Mouse (Mus musculus) embryonic facial prominence, embryonic 13.5 days (tissue): ENCODE results near the gene Carns1. TPM values are rescaled to one million over a fixed set of nuclear protein-coding genes. Genes with fewer than 3 reads are reported as not detected.

Source experiments
- ATAC-seq: fragments of 200-750 bp; cut with Nextera tagmentation; 2 replicates; pipeline ENCODE4 v1.8.0; 2017; ENCODE audit warnings: low read depth; ENCODE audit not compliant: insufficient number of reproducible peaks, insufficient read depth, low FRiP score, low TSS enrichment
- H3K27ac ChIP-seq: fragments of 300-500 bp; sonication (generic); 2 replicates; pipeline ENCODE4 v1.5.1; 2015; ENCODE audit warnings: moderate library complexity, mild to moderate bottlenecking, inconsistent platforms
- H3K27me3 ChIP-seq: fragments of 300-500 bp; sonication (generic); 2 replicates; pipeline ENCODE4 v1.6.1; 2015; ENCODE audit warnings: mild to moderate bottlenecking, inconsistent platforms
- H3K36me3 ChIP-seq: fragments of 300-500 bp; sonication (generic); 2 replicates; pipeline ENCODE4 v1.6.1; 2015; ENCODE audit warnings: mild to moderate bottlenecking, inconsistent platforms
- H3K4me1 ChIP-seq: fragments of 300-500 bp; sonication (generic); 2 replicates; pipeline ENCODE4 v1.6.1; 2015; ENCODE audit warnings: inconsistent platforms
- H3K4me2 ChIP-seq: fragments of 300-500 bp; sonication (generic); 2 replicates; pipeline ENCODE4 v1.6.1; 2015; ENCODE audit warnings: moderate library complexity, mild to moderate bottlenecking, inconsistent platforms
- H3K4me3 ChIP-seq: fragments of 300-500 bp; sonication (generic); 2 replicates; pipeline ENCODE4 v1.5.1; 2015; ENCODE audit warnings: mild to moderate bottlenecking, inconsistent platforms
- H3K9ac ChIP-seq: fragments of 300-500 bp; sonication (generic); 2 replicates; pipeline ENCODE4 v1.6.1; 2015; ENCODE audit warnings: mild to moderate bottlenecking, inconsistent platforms
- H3K9me3 ChIP-seq: fragments of 300-500 bp; sonication (generic); 2 replicates; pipeline ENCODE4 v1.6.1; 2016; ENCODE audit warnings: inconsistent platforms
- WGBS: fragments of 180-500 bp; shearing (Covaris S2); methylation state at CpG from one replicate; pipeline ENCODE4 v1.1.7; 2015; ENCODE audit warnings: mixed read lengths; 5-methylcytosine and 5-hydroxymethylcytosine counted together
- polyA plus RNA-seq: library from polyadenylated mRNA; unstranded; fragments of >200 nt; fragmentation: Nextera tagmentation; extraction: Ambion mirVana; gene quantifications from 2 replicates; pipeline ENCODE4 v1.2.1, GENCODE M21; 2015

Carns1 gene
- polyA plus RNA-seq, 1 experiment from 2014 or later, result 1.7 TPM

GRCm38 (mm10) chr19:4201291-4201909 lies 26.1 kb upstream of the Carns1 start, which contains the start of gene Rad9a:
TSS of gene Rad9a (minus strand) at chr19:4201662.
- peaks cover 26% of the 10 kb centered on the region for H3K4me1 ChIP-seq
- H3K9ac ChIP-seq, result peak within 1 kb of the TSS; percentile 87
- under 1% methylated on average over 34 of the region's 34 CpGs for WGBS
- H3K27me3 ChIP-seq, result peaks cover 12% of the 10 kb centered on the region
- no peaks in the 10 kb centered on the region for H3K9me3 ChIP-seq
- H3K36me3 ChIP-seq, result peaks cover 40% of the 10 kb centered on the region
- H3K4me2 ChIP-seq, result peak within 1 kb of the TSS; percentile 96
- H3K4me3 ChIP-seq, result peak within 1 kb of the TSS; percentile 75
- ATAC-seq, result peak; percentile 78
- H3K27ac ChIP-seq, result peak within 1 kb of the TSS; percentile 78

DNA sequence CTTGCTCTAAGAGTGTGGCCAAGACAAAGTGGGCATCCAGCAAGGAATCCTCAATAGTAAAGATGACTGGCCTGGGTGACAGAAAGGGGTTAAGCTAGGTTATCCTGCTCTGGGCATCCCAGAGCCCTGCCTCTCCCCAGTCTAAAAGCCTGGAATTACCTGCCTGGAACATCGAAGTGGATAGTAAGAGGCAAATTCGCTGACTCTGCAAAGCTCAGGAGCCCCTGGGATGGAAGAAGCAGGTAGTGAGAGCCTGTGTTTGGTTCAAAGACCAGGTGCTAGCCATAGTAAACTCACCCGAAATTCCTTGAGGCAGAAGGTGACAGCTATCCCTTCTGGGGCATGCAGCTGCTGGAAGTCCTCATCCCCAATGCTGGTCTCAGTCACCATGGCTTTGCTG lies 21.9 kb upstream of the Carns1 start:
- H3K4me3 ChIP-seq, result no peak overlapping the region
- no peaks in the 10 kb centered on the region for H3K9me3 ChIP-seq
- no peak overlapping the region for H3K4me2 ChIP-seq
- H3K9ac ChIP-seq, result no peak overlapping the region
- no peak for ATAC-seq
- H3K27ac ChIP-seq, result no peak overlapping the region
- peaks cover 45% of the 10 kb centered on the region for H3K4me1 ChIP-seq
- WGBS, result 71% methylated on average over 3 of the region's 3 CpGs
- peaks cover 73% of the 10 kb centered on the region for H3K36me3 ChIP-seq
- H3K27me3 ChIP-seq, result no peaks in the 10 kb centered on the region

DNA sequence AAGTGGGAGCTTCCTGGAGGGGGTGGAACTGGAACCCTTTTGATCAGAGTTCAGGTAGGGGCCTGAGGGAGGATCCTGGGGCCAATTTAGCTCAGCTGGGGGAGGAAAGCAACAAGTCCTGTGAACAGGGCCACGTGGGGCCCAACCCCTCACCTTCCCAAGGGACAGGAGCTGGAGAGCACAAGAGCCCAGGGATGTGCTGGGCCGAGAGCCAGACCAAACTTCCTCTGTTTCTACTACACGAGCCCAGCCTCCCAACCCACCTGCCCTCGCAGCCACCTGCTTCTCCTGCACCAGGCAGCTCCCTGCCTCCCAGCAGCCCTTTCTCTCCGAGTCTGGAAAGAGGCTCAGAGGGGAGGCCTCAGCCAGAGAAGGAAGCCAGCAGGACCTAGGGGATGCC lies 21.3 kb upstream of the Carns1 start:
- Histone ChIP-seq H3K4me3 (no peak overlapping the region), H3K4me2 (no peak overlapping the region), H3K9me3 (no peaks in the 10 kb centered on the region), H3K27me3 (no peaks in the 10 kb centered on the region), H3K4me1 (peaks cover 41% of the 10 kb centered on the region), H3K36me3 (peaks cover 73% of the 10 kb centered on the region), H3K9ac (no peak overlapping the region), H3K27ac (0 out of 2 replicates have a peak overlapping the region, but pooled peaks have one; percentile 16)
- 20% methylated on average over 5 of the region's 5 CpGs for WGBS
- no peak for ATAC-seq

DNA sequence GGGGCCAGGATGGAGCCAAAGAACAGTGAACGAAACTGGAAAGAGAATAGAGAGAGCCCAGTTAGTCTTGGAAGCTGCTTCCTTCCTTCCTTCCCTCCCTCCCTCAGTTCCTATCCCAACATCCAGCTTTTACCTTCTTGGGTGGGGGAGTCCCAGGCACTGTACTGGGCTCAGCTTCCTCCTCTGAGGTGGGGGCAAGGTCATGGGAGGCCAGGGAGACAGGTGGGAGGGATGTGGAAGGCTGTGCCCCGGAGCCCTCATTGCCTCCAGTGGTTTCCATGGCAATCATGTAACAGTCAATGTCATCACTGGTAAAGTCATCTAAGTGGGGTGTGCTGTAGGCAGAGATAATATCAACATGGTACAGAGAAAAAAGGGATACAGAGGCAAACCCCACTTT lies 20.8 kb upstream of the Carns1 start:
- no peak overlapping the region for H3K4me3 ChIP-seq
- 62% methylated on average over 2 of the region's 2 CpGs for WGBS
- ATAC-seq, result no peak
- H3K36me3 ChIP-seq, result peaks cover 73% of the 10 kb centered on the region
- no peak overlapping the region for H3K9ac ChIP-seq
- no peak overlapping the region for H3K4me2 ChIP-seq
- no peaks in the 10 kb centered on the region for H3K27me3 ChIP-seq
- 0 out of 2 replicates have a peak overlapping the region, but pooled peaks have one; percentile 16 for H3K27ac ChIP-seq
- no peaks in the 10 kb centered on the region for H3K9me3 ChIP-seq
- peaks cover 46% of the 10 kb centered on the region for H3K4me1 ChIP-seq

DNA sequence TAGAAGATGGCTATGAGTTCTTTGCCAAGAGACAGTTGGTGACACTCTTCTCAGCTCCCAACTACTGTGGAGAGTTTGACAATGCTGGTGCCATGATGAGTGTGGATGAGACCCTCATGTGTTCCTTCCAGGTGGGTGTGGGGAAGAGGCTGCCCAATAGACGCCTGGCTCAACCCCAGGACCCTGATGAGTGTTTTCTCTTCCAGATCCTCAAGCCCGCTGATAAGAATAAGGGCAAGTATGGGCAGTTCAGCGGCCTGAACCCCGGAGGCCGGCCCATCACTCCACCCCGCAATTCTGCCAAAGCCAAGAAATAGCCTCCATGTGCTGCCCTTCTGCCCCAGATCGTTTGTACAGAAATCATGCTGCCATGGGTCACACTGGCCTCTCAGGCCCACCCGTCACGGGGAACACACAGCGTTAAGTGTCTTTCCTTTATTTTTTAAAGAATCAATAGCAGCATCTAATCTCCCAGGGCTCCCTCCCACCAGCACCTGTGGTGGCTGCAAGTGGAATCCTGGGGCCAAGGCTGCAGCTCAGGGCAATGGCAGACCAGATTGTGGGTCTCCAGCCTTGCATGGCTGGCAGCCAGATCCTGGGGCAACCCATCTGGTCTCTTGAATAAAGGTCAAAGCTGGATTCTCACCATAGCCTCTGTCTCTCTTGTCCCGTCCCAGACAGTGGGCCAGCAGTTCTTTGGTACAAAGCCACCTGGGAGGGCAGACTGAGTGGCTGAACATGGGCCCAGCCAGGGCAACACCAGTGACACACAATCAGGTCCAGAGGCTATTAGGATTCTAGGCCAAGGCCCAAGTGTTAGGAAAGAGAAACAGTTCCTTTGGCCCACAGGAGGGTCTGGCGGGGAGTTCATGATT lies 19.7 kb upstream of the Carns1 start:
- H3K36me3 ChIP-seq, result peaks cover 70% of the 10 kb centered on the region
- H3K4me1 ChIP-seq, result peaks cover 41% of the 10 kb centered on the region
- H3K27ac ChIP-seq, result no peak overlapping the region
- H3K4me2 ChIP-seq, result no peak overlapping the region
- no peaks in the 10 kb centered on the region for H3K27me3 ChIP-seq
- WGBS, result 82% methylated on average over 12 of the region's 12 CpGs
- H3K9ac ChIP-seq, result 0 out of 2 replicates have a peak overlapping the region, but pooled peaks have one; percentile 12
- ATAC-seq, result no peak
- no peak overlapping the region for H3K4me3 ChIP-seq
- no peaks in the 10 kb centered on the region for H3K9me3 ChIP-seq

DNA sequence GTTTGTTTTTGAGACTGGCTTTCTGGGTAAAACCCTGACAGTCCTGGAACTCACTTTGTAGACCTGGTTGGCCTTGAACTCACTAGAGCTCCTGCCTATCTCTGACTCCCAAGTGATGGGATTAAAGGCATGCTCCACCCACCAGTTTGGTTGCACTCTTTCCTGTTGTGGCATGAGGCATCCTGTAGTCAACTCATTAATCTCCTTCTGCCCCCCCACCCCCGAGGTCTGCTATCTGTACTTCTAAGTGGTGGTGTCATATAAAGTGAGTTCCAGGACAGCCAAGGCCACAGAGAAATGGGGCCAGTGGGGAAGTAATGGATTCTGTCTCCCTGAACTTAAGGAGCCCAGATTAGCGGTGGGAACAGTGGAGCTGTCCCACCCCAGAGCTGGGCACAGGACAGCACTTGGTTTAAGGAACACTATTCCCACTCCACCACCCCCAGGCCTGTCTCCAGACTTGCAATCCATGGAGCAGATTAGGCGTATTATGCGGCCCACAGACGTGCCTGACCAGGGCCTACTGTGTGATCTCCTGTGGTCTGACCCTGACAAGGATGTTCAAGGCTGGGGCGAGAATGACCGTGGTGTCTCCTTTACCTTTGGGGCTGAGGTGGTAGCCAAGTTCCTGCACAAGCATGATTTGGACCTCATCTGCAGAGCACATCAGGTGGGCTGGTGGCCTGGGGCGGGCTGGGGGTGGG lies 18.9 kb upstream of the Carns1 start:
- no peak for ATAC-seq
- peaks cover 39% of the 10 kb centered on the region for H3K4me1 ChIP-seq
- H3K4me3 ChIP-seq, result no peak overlapping the region
- 88% methylated on average over 8 of the region's 8 CpGs for WGBS
- H3K27me3 ChIP-seq, result no peaks in the 10 kb centered on the region
- peak overlapping the region; percentile 95; the same call in 1 of the 2 replicates for H3K4me2 ChIP-seq
- 0 out of 2 replicates have a peak overlapping the region, but pooled peaks have one; percentile 99 for H3K9ac ChIP-seq
- H3K9me3 ChIP-seq, result no peaks in the 10 kb centered on the region
- no peak overlapping the region for H3K27ac ChIP-seq
- H3K36me3 ChIP-seq, result peaks cover 61% of the 10 kb centered on the region

DNA sequence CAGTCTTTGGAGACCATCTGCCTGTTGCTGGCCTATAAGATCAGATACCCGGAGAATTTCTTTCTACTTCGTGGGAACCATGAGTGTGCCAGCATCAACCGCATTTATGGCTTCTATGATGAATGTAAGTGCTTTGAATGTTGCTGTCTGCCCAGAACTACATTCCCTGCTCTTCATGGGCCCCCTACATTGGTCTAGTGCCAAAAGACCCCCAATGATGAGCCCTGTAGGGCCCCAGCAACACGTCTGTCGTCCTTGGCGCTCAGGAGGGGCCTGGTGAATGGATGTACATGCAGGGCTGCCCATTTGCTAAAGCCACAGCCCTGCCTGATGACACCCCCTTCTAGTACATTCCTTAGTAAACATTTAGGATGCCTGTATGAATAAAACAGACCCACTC lies 17.9 kb upstream of the Carns1 start:
- peak overlapping the region; percentile 99 for H3K9ac ChIP-seq
- peaks cover 51% of the 10 kb centered on the region for H3K36me3 ChIP-seq
- whole genome bisulfite sequencing, result 60% methylated on average over 6 of the region's 6 CpGs
- H3K27ac ChIP-seq, result peak overlapping the region; percentile 93; the same call in 1 of the 2 replicates
- H3K4me1 ChIP-seq, result peaks cover 39% of the 10 kb centered on the region
- H3K4me3 ChIP-seq, result peak overlapping the region; percentile 89
- no peaks in the 10 kb centered on the region for H3K27me3 ChIP-seq
- no peak for ATAC-seq
- H3K9me3 ChIP-seq, result no peaks in the 10 kb centered on the region
- H3K4me2 ChIP-seq, result peak overlapping the region; percentile 95

DNA sequence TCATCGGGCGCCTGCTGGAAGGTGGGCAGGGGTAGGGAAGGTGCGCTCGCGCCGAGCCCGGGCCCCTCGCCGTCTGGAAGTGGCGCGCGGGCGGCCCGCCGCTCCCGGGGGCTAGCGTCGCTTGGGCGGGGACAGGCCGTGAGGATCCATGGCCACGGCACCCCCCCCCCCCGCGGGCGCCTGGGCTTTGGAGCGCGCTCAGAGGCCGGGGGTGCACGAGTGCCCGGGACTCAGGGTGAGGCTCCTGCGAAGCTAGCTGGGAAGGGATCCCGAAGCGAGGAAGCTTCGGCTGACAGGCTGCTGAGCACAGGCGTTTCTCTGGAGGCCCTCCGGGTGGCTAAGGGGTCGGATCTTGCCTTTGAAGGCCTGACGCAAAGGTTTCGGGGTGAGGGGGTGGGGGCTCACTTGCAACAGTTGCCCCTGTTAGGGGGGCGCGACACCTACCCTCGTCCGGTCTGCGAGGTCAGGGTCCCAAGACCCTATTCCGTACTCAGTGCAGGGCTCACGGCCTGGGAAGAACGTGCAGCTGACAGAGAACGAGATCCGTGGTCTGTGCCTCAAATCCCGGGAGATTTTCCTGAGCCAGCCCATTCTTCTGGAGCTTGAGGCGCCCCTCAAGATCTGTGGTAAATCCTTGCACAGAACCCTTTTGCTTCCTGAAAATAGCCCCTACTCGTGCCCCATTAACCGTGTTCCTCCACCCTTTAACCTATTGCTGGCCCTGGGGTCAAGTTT lies 17.1 kb upstream of the Carns1 start:
- peak; percentile 50; the same call in 1 of the 2 replicates for ATAC-seq
- H3K9ac ChIP-seq, result peak overlapping the region; percentile 99
- H3K27me3 ChIP-seq, result no peaks in the 10 kb centered on the region
- no peaks in the 10 kb centered on the region for H3K9me3 ChIP-seq
- peak overlapping the region; percentile 89 for H3K4me3 ChIP-seq
- under 1% methylated on average over 46 of the region's 52 CpGs for WGBS
- peak overlapping the region; percentile 95 for H3K4me2 ChIP-seq
- H3K36me3 ChIP-seq, result peaks cover 44% of the 10 kb centered on the region
- peak overlapping the region; percentile 93 for H3K27ac ChIP-seq
- peaks cover 39% of the 10 kb centered on the region for H3K4me1 ChIP-seq

GRCm38 (mm10) chr19:4191528-4192250 lies 16.4 kb upstream of the Carns1 start, which contains the start of gene Ppp1ca:
TSS of gene Ppp1ca (plus strand) at chr19:4192065.
- no peaks in the 10 kb centered on the region for H3K9me3 ChIP-seq
- peak within 1 kb of the TSS; percentile 95 for H3K4me2 ChIP-seq
- no peaks in the 10 kb centered on the region for H3K27me3 ChIP-seq
- peak within 1 kb of the TSS; percentile 89 for H3K4me3 ChIP-seq
- peaks cover 36% of the 10 kb centered on the region for H3K4me1 ChIP-seq
- H3K27ac ChIP-seq, result peak within 1 kb of the TSS; percentile 93
- 7% methylated on average over 43 of the region's 47 CpGs for WGBS
- H3K36me3 ChIP-seq, result peaks cover 36% of the 10 kb centered on the region
- ATAC-seq, result peak; percentile 88
- H3K9ac ChIP-seq, result peak within 1 kb of the TSS; percentile 99

DNA sequence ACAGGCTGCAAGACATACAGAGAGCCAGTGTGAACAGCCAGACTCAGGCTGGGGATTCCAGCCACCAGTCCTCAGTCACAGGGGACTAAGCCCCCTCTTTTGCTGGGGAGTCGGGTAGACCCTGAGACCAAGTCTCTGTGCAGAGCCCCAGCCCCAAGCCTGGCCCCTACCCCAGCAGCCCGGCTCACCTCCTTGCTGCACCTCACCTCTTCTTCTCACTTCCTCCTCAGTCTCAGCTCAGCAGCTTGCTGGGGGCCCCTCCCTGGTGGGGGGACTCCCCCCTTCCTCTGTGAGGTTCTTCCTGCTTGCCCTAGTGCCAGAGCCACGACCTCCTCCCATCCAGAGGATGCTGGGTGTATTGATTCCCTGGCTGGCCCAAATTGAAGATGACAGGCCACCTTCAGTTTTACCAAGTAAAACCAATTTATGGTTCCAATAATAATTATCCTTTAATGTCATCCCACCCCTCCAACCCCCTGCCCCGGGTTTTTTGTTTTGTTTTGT lies 15.6 kb upstream of the Carns1 start, which contains the start of gene Tbc1d10c:
Gene Tbc1d10c, minus strand, starts transcription at position 454 of the 504 bp plus-strand sequence.
- H3K36me3 ChIP-seq, result peaks cover 28% of the 10 kb centered on the region
- peak within 1 kb of the TSS; percentile 93 for H3K27ac ChIP-seq
- WGBS, result 60% methylated on average over 4 of the region's 4 CpGs
- peak within 1 kb of the TSS; percentile 89 for H3K4me3 ChIP-seq
- no peak for ATAC-seq
- no peaks in the 10 kb centered on the region for H3K9me3 ChIP-seq
- peak within 1 kb of the TSS; percentile 99 for H3K9ac ChIP-seq
- peak within 1 kb of the TSS; percentile 95 for H3K4me2 ChIP-seq
- no peaks in the 10 kb centered on the region for H3K27me3 ChIP-seq
- peaks cover 29% of the 10 kb centered on the region for H3K4me1 ChIP-seq
